9 mouse cellular contexts compared by ENCODE assay signal in genomic region chr2:146220591-146221075, GRCm38 (mm10). TPM values are rescaled to one million over a fixed set of nuclear protein-coding genes. Genes with fewer than 3 reads are reported as not detected.
A peak's percentile ranks its signal among the peaks of the same experiment; 100 is the strongest.
DNase-seq lines count a peak whose midpoint lies in the region; ATAC-seq and TF ChIP-seq lines count a peak whose summit lies in the region.
"Had no signal": no experiment of that assay in that cellular context is flagged by ENCODE, and none has a peak within 500 bp of the region (broad histone marks: within the 10 kb centered on the region; RNA-seq: fewer than 3 reads in every experiment).

No protein-coding gene starts in this region.

- no peak overlapping the region for H3K27ac ChIP-seq in gastrocnemius, adult 2 months
- H3K27ac ChIP-seq in forebrain, embryonic 10.5 days: peak overlapping the region; percentile 85
- H3K27ac ChIP-seq in limb, embryonic 15.5 days: no peak overlapping the region

- no peaks in the 10 kb centered on the region for H3K36me3 ChIP-seq in forebrain, embryonic 10.5 days (replicated peaks)
- no peaks in the 10 kb centered on the region for H3K36me3 ChIP-seq in limb, embryonic 15.5 days
- no peaks in the 10 kb centered on the region for H3K36me3 ChIP-seq in splenic B cell, adult 2 months (ENCODE audit: control insufficient read depth, insufficient read depth, low read length, poor library complexity, severe bottlenecking)

- H3K27me3 ChIP-seq in forebrain, embryonic 10.5 days (ENCODE audit: poor library complexity, severe bottlenecking): peaks cover 99% of the 10 kb centered on the region
- H3K27me3 ChIP-seq in limb, embryonic 15.5 days: peaks cover 90% of the 10 kb centered on the region
- H3K27me3 ChIP-seq in splenic B cell, adult 2 months (ENCODE audit: control insufficient read depth, insufficient read depth, low read length, poor library complexity, severe bottlenecking): peaks cover 11% of the 10 kb centered on the region

- ATAC-seq in limb, embryonic 15.5 days (ENCODE audit: insufficient number of reproducible peaks, low FRiP score, low TSS enrichment, low read depth): no peak

- peak overlapping the region; percentile 99 for H3K4me2 ChIP-seq in limb, embryonic 15.5 days

- no peak for DNase-seq in gastrocnemius, adult 2 months
- DNase-seq in gastrocnemius, postnatal 25 days: no peak
- DNase-seq in CD4-positive helper T cell, adult 2 months (ENCODE audit: low read depth, low spot score): peak; percentile 15
- DNase-seq in forebrain, embryonic 10.5 days (ENCODE audit: extremely low spot score, low spot score): peak; percentile 77
- DNase-seq in splenic B cell, adult 2 months (ENCODE audit: low read depth, low spot score): peak; percentile 23
- DNase-seq in ovary, adult 18-20 months (ENCODE audit: low spot score): no peak
- DNase-seq in layer of hippocampus, adult 18-20 months (ENCODE audit: low spot score in 2 of 2): no peak

- intact Hi-C loops in gastrocnemius, adult 2 months (cut with DNase I): no loop called here

- TF ChIP-seq CTCF in gastrocnemius, adult 2 months (IDR thresholded peaks at IDR 0.05): no peak

- under 1% methylated on average over 24 of the region's 24 CpGs for WGBS in forebrain, embryonic 10.5 days
- WGBS in limb, embryonic 15.5 days: 2% methylated on average over 24 of the region's 24 CpGs

- H3K9ac ChIP-seq in limb, embryonic 15.5 days: no peak overlapping the region

- H3K4me1 ChIP-seq in forebrain, embryonic 10.5 days: peaks cover 83% of the 10 kb centered on the region
- H3K4me1 ChIP-seq in limb, embryonic 15.5 days: peaks cover 44% of the 10 kb centered on the region

- peak overlapping the region; percentile 73 for H3K4me3 ChIP-seq in gastrocnemius, adult 2 months
- H3K4me3 ChIP-seq in forebrain, embryonic 10.5 days: peak overlapping the region; percentile 58
- H3K4me3 ChIP-seq in limb, embryonic 15.5 days: peak overlapping the region; percentile 47

- no peaks in the 10 kb centered on the region for H3K9me3 ChIP-seq in forebrain, embryonic 10.5 days
- H3K9me3 ChIP-seq in limb, embryonic 15.5 days: no peaks in the 10 kb centered on the region

RNA-seq across cellular contexts. Expression of gene Insm1, which starts 1.1 kb away (rescaled TPM):
- total RNA-seq in gastrocnemius, adult 2 months (2021): not detected
- not detected for total RNA-seq in gastrocnemius, postnatal 25 days (2021)
- polyA plus RNA-seq in forebrain, embryonic 10.5 days (2016; fragmentation: Nextera tagmentation; extraction: Ambion mirVana): 1.6 and 1.8 TPM in 2 replicates
- polyA plus RNA-seq in limb, embryonic 15.5 days (2015; fragmentation: Nextera tagmentation; extraction: Ambion mirVana): 0.06 TPM in 1 of 2 replicates, not detected in the other
- total RNA-seq in layer of hippocampus, adult 18-20 months (2021): 1 to 10 TPM; 6.5 to 7.4 TPM
- total RNA-seq: MEL had no signal

Comparison
In these comparisons a context has a peak if more than half of its experiments do, and no peak if none do; other contexts are left out.
1. DNase-seq: peak in CD4-positive helper T cell, adult 2 months (single experiment), forebrain, embryonic 10.5 days (single experiment) and splenic B cell, adult 2 months (single experiment); none in gastrocnemius, adult 2 months (single experiment), gastrocnemius, postnatal 25 days (single experiment), ovary, adult 18-20 months (single experiment) and layer of hippocampus, adult 18-20 months (0 of 2).
2. RNA of gene Insm1, which starts 1.1 kb away (total RNA-seq): 6.5 to 7.4 TPM in layer of hippocampus, adult 18-20 months; not detected in gastrocnemius, adult 2 months and not detected in gastrocnemius, postnatal 25 days; every median in the first group is over 4 times any median in the second.
3. Peak in every context shown above with its lines, with median percentiles within 50 percentile points of each other: H3K4me3 ChIP-seq.